Mouse (Mus musculus): ENCODE data around the gene Cryba2.
A peak's percentile ranks its signal among the peaks of the same experiment; 100 is the strongest.

The Cryba2 gene

DNA sequence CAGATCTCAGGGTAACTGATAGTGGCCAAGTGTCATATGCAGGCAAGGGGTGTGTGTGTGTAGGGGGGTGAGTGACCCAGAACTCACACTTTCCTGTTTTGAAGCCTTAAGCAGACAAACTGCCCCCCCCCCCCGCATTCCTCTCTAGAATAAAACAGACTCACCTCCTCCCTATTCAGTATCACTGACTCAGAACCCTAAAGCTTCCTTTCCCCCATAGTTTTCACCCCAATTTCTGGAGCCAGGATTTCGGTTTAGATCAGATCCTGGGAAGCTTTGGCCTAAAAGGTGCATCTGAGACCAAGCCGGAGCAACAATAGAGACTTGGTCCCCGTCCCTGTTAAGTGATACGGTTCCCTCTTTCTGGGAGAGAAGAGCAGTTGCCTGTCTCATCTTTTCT is 9.5 kb downstream of the Cryba2 start:
- DNase-seq, result no peak

DNA sequence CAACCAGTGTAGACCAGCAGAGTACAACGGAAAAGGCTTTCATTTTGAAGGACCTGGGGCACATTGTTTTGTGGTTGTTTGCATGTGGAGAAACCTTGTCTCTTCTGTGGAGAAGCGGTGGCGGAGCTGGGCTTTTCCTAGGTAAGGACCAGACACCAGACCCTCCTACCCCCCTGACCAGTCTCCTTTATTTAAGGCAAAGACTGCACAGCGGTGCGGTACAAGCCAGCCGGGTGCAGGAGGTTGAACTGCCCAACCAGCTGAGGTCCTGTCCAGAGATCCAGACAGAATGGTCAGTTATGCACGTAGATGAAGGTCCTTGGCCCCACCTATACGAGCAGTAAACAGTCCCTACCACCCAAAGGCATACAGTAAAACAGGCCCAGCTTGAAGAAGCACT is 10.1 kb downstream of the Cryba2 start:
- DNase-seq, result no peak

DNA sequence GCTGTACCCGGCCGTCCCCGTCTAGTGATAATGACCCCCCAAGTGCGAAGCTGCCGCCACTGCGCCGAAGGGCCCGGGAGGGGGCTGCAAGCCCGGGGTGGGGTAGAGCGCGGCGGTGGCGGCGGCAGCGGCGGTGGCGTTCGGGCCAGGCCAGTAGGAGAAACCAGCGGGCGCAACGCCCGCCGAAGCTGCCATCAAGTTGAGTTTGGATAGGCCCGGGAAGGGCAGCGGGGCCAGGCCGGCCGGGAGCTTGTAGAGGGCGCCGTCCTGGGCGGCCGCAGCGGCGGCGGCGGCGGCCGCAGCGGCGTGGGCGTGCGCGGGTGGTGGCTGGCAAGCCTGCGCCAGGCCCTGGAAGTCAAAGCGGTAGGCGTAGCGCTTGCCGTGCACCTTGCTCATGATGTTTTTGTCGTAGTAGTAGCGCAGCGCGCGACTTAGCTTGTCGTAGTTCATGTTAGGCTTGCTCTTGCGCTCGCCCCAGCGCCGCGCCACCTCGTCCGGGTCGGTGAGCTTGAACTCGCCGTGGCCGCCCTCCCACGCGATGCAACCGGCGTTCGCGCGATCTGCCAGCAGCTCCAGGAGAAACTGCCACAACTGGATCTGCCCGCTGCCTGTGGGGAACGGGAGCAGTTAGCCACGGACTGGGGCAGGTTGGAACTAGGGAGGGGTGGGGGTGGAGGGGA is 10.7 kb downstream of the Cryba2 start:
- no peak for DNase-seq

DNA sequence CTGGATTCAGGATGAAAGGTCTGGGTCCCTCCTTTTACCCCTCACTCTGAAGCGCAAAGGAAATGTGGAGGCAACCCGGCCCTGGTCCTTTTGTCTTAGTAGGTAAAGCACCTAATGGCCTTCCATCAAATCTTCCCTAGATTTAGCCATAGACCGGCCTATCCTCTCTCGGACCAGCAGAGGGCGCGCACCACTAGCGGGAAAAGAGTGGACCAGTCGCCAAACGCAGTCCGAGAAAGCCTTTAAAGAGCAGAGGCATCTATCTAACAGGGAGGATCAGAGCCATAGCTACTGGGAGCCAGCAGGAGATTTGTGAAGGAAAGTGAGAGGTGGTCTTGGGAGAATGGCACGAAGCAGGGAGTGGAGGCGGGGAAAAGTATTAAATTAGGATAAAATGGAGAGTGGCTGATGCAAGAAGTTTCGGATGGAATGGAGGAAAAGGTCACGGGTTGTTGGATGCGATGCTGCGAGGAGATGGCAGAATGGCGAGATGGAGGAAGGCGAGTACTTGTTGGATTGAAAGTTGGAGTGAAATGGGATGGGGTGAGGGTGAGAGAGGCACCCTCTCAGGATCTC is 12.1 kb downstream of the Cryba2 start:
- peak; percentile 43 for DNase-seq

DNA sequence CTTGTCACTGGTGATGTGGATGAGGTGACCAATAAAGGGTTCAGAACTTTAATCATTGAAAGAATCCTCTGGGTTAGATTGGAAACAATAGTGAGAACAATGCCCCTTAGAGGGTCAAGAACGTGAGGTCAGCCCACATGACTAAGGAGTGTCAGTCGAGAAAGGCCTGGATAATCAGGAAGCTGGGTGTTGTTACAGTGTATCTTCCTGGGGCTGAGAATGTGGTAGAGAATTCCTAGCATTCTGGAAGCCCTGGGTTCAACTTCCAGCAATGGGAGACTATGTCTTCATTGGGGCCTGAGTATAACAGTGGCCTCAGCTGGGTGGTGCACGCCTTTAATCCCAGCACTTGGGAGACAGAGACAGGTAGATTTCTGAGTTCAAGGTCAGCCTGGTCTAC is 15.7 kb downstream of the Cryba2 start:
- no peak for DNase-seq

DNA sequence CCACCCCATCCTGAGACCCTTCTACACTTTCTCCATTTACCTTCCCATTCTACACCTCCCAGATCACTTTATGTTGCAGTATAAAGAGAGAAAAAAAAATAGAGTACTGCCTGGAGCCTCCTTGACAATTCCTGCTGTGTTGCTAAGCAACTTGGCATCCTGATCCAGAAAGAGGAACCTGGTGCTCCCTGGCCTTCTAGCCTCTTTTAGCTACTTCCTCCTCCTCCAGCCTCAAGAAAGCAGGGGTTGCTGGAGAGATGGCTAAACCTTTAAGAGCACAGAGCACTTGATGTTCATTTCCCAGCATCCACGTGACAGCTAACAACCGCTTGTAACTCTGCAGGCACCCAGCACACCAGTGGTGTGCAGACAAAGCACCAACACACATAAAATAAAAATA is 20.7 kb downstream of the Cryba2 start:
- DNase-seq, result no peak

DNA sequence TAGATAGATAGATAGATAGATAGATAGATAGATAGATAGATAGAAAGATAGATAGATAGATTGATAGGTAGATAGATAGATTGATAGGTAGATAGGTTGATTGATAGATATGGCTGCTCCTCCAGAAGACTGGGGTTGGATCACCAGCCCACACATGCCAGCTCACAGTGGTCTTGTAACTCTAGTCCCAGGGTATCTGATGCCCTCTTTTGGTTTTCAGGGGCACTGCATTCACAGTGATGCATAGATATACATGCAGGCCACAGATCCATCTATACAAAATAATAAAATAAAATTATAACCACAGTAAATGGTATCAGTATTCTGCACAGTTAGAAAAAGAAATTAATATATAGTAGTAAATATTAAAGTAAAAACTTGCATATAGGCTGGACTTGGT is 31.2 kb downstream of the Cryba2 start:
- DNase-seq, result no peak

DNA sequence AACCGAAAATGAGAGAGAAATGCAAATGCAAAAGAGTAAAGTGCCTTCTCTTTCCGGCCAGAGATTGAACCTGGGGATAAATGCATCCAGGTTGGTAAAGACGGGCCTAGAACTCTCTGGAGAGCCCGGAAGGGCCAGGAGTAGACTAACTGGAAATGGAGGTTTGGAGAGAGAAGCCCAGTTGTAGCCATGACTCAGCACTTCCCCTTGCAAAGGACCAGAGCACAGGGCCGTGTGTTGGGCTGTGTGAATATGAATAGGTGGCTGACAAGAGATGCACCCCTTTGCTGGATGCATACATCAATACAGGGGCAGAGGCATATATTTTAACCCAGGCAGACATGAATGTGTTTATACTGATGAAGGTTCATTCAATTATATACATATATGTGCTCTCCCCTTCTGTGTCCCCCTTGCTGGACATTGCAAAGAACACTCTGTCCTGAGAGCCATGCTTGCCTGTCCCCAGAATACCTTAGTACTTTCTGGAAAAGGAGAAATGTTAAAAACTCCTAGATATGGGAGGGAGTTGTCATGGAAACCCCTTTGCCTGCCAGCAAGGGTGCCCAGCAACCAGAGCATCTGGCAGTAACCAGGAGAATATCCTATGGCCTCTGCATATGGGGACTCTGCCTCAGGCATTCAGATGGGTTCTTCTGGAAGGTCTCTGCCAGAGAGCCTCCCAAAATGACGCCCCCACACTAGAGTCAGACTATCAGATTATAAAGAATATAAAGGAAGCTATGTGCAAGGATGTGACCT is 33.5 kb downstream of the Cryba2 start:
- no peak for DNase-seq

DNA sequence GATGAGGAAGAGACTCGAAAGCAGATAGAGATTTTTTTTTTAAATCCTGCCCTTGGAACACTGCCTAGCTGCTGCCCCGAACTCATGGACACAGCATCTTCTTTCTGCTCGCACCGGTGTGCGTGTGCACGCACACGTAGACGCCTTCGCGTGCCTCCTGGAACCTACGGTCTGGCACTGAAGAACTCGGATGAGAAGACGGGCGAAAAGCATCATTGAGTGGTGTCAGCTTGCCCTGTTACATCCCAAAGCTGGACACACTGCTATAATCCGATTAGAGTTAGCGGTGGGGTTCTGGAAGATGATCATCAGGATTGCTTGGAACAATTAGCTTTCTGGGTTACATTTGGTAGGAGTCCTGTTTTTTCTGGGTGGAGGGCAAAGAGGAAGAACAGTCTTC is 34.1 kb downstream of the Cryba2 start:
- DNase-seq, result no peak

DNA sequence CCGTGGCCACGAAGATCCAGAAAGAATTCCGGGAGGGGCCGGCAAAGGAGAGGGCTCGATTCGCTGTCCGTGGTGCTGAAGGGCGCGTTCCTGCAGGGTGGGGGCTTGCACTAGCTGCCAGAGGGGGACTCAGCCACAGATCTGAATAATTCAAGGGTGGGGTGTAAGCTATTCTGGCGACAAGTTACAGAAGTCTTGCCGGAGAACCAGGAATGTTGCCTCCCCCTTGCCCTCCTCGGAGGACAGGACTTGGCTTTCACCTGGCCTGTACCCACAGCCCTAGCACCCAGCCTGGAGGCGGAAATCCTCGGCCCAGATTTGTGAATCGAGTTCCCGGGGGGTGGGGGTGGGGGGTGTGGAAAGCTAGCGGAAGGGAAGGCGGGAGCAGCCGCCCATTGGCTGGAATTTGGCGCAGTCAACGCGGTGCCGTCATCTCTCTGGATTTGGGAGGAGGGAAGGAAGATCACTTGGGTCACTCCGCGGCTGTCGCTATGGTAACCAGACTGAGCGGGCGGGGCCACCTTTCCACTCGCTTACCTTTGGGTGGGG is 34.7 kb downstream of the Cryba2 start:
- DNase-seq, result peak; percentile 31

DNA sequence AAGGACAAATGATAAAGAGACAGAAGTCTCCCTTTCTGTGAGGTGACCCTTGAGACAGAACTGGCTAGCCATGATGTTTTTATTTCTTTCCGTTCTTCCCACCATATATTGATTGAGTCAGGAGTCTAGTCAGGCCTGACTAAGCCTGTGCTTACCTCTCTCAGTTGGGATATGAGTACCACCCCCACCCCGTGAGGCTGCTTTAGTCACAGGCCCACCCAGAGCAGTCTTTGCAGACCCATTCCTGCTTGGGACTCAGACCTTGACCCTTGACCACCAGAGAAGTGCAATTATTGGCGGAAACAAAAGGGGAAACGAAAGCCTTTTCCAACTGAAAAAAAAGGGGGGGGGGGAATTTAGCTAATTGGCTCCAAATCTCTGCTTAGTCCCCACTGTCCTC is 35.3 kb downstream of the Cryba2 start:
- DNase-seq, result no peak

DNA sequence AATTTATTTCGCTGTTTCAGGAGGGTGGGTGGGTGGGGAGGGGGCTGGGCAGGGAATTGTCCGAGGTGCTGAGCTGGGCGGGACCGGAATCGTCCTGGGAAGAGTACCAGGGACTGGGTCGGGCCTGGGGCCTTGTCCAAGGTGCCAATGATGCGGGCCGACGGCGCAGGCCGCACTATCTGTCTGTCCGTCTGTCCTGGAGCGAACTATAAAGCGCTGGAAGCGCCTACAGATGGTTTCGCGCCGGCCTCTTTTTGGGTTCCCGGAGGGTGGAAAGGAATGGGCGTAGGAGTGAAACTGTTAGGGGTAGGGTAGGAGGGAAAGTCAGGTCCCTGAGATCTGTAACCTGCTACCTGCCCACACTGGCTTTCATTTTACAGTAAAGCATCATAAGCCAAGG is 35.7 kb downstream of the Cryba2 start:
- DNase-seq, result no peak

DNA sequence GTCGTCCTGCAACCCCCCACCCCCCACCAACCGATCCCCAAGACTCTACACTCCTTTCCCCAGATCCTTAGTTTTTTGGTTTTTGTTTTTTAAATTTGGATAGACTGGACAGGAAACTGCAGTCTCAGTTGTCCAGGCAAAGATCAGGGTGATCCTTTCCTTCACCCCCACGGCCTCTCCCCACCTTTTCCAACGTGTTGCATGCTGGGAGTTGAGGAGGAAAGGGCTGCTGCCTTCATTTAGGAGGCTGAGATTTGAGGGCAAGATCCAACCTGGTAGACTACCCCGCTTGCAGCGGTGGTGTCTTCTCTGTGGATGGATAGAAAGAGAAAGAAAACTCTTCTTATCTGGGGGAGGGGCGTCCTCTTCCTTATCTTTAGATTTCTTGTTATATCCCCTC is 36.2 kb downstream of the Cryba2 start:
- no peak for DNase-seq

DNA sequence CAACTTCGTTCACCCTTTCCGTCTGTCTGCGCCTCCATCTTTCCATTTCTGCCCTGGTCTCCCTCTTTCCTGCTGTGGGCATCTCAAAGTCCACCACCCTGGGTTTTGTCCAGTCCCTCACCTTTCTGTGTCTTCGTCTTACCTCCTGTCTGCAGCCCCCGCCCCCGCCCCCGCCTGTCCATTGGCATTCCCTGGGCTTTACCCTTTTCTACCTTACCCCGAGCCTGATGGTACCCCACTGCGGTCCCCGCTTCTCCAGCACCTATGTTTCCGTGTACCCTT is 36.6 kb downstream of the Cryba2 start:
- no peak for DNase-seq

DNA sequence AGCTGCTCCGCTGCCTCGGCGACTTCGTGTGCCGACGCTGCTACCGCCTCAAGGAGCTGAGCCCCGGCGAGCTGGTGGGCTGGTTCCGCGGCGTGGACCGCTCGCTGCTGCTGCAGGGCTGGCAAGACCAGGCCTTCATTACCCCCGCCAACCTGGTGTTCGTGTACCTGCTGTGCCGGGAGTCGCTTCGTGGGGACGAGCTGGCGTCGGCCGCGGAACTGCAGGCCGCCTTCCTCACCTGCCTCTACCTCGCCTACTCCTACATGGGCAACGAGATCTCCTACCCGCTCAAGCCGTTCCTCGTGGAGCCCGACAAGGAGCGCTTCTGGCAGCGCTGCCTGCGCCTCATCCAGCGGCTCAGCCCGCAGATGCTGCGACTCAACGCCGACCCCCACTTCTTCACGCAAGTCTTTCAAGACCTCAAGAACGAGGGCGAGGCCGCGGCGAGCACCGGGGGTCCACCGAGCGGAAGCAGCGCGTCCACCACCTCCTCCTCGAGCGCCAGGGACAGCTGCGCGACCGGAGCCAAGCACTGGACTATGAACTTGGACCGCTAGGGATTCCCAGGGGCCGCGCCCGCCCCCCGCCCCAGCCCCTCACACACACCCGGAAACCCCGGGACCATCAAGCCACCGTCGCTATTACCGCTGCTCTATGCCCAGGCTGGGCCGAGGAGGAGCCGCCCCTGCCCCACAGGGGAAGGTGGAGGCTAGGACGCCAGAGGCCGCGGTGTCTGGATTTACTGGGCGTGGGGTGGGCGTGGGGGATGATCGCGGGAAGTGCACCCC is 37.1 kb downstream of the Cryba2 start:
- peak; percentile 9 for DNase-seq

DNA sequence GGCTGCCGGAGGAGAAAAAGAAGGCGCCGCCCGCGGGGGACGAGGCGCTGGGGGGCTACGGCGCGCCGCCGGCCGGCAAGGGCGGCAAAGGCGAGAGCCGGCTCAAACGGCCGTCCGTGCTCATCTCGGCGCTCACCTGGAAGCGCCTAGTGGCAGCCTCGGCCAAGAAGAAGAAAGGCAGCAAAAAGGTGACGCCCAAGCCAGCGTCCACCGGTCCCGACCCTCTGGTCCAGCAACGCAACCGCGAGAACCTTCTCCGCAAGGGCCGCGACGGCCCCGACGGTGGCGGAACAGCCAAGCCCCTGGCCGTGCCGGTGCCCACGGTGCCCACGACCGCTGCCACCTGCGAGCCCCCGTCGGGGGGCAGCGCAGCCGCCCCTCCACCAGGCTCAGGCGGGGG is 37.8 kb downstream of the Cryba2 start:
- DNase-seq, result no peak

DNA sequence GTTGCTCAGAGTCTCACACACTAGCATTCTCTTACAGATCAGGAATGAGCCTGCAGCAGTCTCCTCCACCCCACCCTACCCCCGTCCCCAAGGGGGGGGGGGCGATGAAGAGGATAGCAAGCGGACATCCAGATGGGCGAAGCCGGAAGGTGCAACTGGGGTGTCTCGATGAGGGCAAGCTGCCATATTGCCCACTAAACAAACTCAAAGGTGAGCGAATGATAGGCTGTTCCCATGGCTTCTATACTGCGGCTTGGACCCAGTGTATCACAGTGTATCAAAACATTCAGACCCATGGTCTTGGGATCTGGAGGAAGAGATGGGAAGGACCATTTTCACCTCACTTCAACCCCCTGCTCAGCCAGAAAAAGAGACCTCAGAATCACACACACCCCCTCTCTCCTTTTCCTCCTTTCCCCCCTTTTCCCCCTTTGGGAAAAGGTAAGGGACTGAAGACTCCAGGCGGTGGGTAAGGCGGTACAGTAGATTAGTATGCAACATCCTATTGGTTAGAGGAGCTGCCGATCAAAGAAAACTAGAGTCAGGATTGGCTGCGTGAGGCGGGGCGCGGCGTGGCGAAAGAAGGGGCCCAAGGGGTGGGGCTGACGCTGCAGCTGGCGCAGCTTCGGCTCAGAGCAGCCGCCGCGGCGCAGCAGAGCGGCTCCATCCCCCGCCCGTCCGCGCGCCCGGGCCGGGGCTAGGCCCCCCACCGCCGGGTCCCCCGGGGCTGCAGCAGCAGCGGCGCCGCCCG is 38.5 kb downstream of the Cryba2 start, which contains the start of gene Cdk5r2:
TSS of gene Cdk5r2 (plus strand) at position 629 of the 751 bp plus-strand sequence.
- peak; percentile 82 for DNase-seq

DNA sequence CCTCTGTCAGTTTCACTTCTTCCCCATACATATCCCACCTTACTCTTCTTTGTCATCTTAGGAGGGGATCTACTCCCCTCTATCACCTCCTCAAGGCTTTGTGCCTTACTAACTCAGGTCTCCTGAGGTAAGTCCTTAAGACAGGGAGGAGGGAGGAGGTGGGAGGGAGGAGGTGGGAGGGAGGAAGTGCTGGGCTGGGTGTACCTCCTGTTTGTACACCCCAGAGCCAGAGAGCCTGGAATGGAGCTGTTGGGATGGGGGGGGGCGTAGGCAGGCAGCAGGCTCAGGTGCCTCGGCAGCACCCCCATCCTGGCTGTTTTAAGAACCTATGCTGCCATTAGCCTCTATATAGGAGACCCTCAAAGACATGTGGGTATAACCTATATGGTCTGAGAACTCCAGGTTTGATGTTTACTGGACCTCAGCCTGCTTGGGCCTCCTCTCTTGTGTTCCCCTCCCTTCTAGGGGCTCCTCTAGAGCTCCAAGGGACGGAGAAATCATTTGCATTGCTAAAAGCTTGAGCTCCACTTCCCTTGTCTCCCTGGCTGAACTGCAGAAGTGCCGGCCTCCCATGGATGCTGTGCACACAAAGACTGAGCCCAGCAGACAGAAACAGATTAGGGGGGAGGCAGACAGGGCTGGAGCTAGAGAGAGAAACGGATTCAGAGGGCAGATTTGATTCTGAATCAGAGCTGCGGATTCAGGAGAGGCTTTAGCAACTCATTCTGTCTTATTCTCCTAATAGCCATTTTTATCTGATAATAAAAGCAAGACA is 41.8 kb downstream of the Cryba2 start:
- no peak for DNase-seq

DNA sequence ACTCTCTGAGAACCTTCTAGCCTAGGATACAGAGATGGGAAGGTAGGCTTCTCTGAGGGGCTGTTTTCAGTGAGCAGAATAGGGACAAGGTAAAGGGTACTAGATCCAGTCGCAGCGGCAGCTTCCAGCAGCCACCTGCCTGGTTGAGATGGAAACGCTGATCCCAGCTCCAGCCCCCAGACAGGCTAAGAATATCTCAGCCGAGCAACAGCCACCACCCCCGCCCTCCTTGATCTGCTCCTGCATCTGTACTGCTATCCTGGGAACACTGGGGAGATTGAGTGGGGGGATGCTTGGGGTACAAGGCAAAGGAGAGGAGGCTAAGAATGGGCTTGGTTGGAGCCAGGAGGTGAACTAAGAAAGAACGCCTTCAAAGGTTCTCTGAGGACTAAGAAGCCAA is 42.7 kb downstream of the Cryba2 start:
- DNase-seq, result no peak

DNA sequence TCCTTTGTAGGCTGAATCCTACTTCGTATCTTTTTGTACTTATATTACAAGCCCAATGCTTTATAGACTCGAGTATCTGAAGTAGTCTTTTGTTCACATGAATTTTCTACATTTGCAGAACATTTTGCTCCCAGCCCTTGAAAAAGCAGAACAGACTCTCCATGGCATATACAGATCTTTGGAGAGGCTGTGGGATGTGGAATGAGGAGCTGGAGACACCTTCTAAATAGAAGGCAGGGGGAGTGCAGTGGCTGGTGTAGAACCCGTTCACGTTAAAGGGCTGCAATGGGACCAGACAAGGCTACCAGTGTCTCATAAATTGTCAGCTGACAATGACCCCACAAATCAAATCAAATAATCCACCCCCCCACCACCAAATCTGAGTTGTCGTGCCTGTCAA is 44.0 kb downstream of the Cryba2 start:
- DNase-seq, result no peak

DNA sequence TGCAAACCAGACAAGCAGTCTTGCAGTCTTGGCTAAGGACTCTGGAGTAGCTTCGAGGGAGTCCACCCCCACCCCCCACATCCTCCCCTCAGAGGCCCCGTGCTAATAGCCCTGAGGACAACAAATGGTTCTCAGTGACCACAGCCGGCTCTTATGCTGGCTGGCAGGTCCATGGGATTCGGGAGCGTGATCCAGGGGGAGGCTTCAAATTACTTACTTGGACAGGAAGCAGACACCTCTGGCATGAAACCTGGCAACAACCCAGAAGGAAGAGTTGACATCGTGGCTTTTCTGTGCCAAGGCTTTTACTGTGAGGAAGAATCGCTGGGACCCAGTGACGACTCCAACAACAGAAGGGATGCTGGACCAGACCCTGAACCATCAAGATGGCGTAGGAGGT is 46.6 kb downstream of the Cryba2 start:
- DNase-seq, result no peak

DNA sequence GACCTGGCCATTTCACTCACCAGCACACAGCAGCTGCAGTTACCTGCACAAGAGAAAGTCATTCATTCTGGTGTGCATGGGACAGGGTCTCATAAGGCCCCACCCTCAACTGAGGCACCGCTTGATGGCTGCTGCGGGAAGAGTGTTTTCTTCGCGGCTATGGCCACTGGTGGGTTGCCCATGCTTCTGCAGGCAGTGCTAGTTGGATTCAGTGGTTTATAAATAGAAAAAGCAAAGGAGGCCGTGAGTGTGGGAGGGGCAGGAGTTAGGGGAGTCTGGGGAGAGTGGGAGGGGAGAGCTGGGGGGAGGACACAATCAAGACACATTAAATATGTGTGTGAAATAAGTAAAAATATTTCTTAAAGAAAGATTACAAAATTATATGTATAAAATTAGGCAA is 49.9 kb downstream of the Cryba2 start:
- DNase-seq, result no peak
